Mouse (Mus musculus): ENCODE results near the gene Aadat. TPM values are rescaled to one million over a fixed set of nuclear protein-coding genes. Genes with fewer than 3 reads are reported as not detected.
A peak's percentile ranks its signal among the peaks of the same experiment; 100 is the strongest.
"Not testable (repeated sequence)": the region's sequence is repeated elsewhere in the genome, so short reads cannot be mapped to it uniquely, and the experiment has no call there.

The Aadat gene
- polyA plus RNA-seq, 1 experiment from 2014 or later = 1.5 TPM

DNA sequence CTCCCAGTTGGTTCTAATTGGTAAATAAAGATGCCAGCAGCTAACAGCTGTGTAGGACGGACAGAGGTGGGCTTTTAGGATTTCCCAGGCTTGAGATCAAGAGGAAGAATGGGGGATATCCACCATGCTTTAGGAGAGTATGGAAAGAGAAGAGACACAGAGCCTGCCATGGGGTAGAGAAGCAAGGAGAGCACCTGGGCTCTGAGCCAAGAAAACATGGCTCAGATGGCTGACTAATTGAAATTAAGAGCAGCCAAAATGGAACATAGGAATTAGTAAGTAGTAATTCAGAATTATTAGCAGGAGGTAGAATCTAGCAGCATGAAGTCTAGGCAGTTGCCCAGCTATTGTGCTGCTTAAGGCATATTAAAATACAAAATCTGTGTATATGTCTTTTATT, 71.5 kb downstream of the Aadat start:
- H3K4me2 ChIP-seq = no peak overlapping the region
- H3K9ac ChIP-seq (replicated peaks) = no peak overlapping the region
- no peaks in the 10 kb centered on the region for H3K27me3 ChIP-seq
- H3K9me3 ChIP-seq = no peaks in the 10 kb centered on the region
- ATAC-seq (ENCODE audit: insufficient number of reproducible peaks, insufficient read depth, low FRiP score, low TSS enrichment, low read depth) = no peak
- H3K36me3 ChIP-seq = no peaks in the 10 kb centered on the region
- H3K4me1 ChIP-seq (replicated peaks) = no peaks in the 10 kb centered on the region
- no peak overlapping the region for H3K27ac ChIP-seq
- no peak overlapping the region for H3K4me3 ChIP-seq (replicated peaks)
- 45% methylated on average over 1 of the region's 1 CpGs for WGBS

DNA sequence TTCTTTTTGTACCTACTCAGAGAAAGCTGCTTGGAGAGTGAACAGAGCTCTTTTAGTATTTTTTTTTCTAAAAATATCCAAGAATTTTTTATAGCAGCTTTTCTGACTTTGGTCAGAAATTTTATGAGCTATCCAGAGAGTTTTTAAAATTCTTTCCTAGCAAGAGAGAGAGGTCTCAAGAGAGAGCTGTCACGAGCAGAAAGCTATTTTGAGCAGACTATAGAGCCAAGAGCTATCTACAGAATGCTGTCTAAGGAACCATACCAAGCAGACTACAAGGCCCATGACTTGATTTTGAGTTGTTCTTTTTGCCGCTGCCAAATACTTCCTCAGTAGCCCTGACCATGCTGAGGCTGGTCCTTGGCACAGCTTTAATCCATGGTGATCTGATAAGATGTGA, 77.6 kb downstream of the Aadat start:
- Histone ChIP-seq H3K9me3 (no peaks in the 10 kb centered on the region), H3K9ac (replicated peaks) (no peak overlapping the region), H3K27me3 (no peaks in the 10 kb centered on the region), H3K27ac (no peak overlapping the region), H3K4me2 (no peak overlapping the region), H3K4me1 (replicated peaks) (no peaks in the 10 kb centered on the region), H3K4me3 (replicated peaks) (no peak overlapping the region), H3K36me3 (no peaks in the 10 kb centered on the region)
- ATAC-seq (ENCODE audit: insufficient number of reproducible peaks, insufficient read depth, low FRiP score, low TSS enrichment, low read depth) = no peak
- 64% methylated on average over 2 of the region's 2 CpGs for WGBS

DNA sequence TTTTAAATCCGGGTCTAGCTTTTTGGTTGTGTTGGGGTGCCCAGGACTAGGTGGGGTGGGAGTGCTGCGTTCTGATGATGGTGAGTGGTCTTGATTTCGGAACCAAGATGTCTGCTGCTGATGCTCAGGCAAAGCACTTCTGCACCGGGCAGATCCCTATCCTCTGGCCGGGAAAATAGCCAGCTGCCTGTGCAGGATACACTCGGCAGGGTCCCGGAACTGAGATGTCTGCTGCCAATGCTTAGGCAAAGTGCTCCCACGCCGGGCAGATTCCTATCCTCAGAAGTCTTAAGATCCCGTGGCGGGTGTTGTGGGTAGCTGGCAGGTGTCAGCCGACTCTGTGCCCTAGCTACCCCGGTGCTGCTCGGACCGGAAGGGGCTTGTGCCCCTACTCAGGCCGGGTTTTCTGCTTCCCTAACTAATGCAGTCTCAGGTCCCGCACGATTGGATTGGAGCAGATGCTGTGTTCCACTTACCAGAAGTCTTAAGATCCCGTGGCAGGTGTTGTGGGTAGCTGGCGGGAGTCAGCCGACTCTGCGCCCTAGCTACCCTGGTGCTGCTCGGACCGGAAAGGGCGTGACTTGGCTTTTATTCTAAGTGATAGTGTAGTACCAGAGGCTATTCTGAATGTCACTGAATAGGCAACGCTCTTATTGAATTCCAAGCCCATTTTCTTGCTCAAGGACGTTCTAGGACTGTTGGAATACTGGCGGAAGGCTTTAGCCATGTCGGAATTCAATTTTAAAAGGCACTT, 85.8 kb downstream of the Aadat start:
- H3K4me3 ChIP-seq (replicated peaks); H3K4me2 ChIP-seq; H3K27me3 ChIP-seq; H3K27ac ChIP-seq; H3K36me3 ChIP-seq; H3K9me3 ChIP-seq; H3K9ac ChIP-seq (replicated peaks); H3K4me1 ChIP-seq (replicated peaks); ATAC-seq (ENCODE audit: insufficient number of reproducible peaks, insufficient read depth, low FRiP score, low TSS enrichment, low read depth): not testable (repeated sequence)
- WGBS = 86% methylated on average over 29 of the region's 29 CpGs

DNA sequence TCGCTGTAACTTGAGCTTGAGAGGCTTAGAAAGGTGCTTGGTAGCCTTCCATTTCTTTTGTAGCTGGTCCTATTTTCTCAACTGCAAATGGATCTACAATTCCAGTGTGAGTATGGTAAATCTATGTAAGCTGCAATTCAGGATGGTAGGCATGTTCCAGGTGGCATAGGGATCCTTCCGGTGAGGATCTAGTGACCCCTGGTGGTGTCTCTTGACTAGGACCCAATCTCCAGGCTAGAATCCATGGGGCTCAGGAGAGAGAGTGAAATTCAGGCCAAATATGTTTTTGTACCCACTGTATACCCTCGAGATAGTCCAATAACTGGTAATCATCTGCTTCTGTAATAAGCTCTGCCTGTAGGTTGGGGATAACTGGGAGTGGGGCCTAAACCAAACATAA, 89.0 kb downstream of the Aadat start:
- Histone ChIP-seq H3K36me3 (no peaks in the 10 kb centered on the region), H3K9ac (replicated peaks) (no peak overlapping the region), H3K4me2 (no peak overlapping the region), H3K4me1 (replicated peaks) (no peaks in the 10 kb centered on the region), H3K27ac (no peak overlapping the region), H3K27me3 (no peaks in the 10 kb centered on the region; the same call in 1 of the 2 replicates), H3K4me3 (replicated peaks) (no peak overlapping the region), H3K9me3 (no peaks in the 10 kb centered on the region)
- peak; percentile 42; the same call in 1 of the 2 replicates for ATAC-seq (ENCODE audit: insufficient number of reproducible peaks, insufficient read depth, low FRiP score, low TSS enrichment, low read depth)
- whole genome bisulfite sequencing = 57% methylated on average over 3 of the region's 3 CpGs

Other genes starting within 250 kb of the Aadat start
- not detected in 2 replicates for gene Gm10283, start 2.7 kb upstream of the Aadat start, polyA plus RNA-seq (2016; fragmentation: Nextera tagmentation; extraction: Ambion mirVana)
- gene Mfap3l, start 126.9 kb downstream of the Aadat start, polyA plus RNA-seq (2016; fragmentation: Nextera tagmentation; extraction: Ambion mirVana) = 2.2 and 2.7 TPM in 2 replicates

Data from limb, embryonic 12.5 days (tissue).